24 mouse cellular contexts compared by ENCODE assay signal in genomic region chr16:24817381-24817780, GRCm38 (mm10).
A peak's percentile ranks its signal among the peaks of the same experiment; 100 is the strongest.
DNase-seq lines count a peak whose midpoint lies in the region; ATAC-seq lines count a peak whose summit lies in the region.
"Had no signal": no experiment of that assay in that cellular context is flagged by ENCODE, and none has a peak within 500 bp of the region (broad histone marks: within the 10 kb centered on the region; RNA-seq: fewer than 3 reads in every experiment).

No protein-coding gene starts in this region.

- no peaks in the 10 kb centered on the region for H3K27me3 ChIP-seq in kidney, embryonic 15.5 days
- H3K27me3 ChIP-seq: CH12.LX; embryonic facial prominence, embryonic 12.5 days; forebrain, embryonic 13.5 days; forebrain, embryonic 15.5 days; Patski had no signal

- H3K27ac ChIP-seq in kidney, embryonic 15.5 days = no peak overlapping the region
- H3K27ac ChIP-seq: embryonic facial prominence, embryonic 10.5 days; embryonic facial prominence, embryonic 12.5 days; forebrain, embryonic 13.5 days; forebrain, embryonic 15.5 days had no signal

- no peaks in the 10 kb centered on the region for H3K9me3 ChIP-seq in kidney, embryonic 15.5 days (replicated peaks)
- H3K9me3 ChIP-seq: embryonic facial prominence, embryonic 10.5 days; embryonic facial prominence, embryonic 12.5 days; forebrain, embryonic 13.5 days; forebrain, embryonic 15.5 days had no signal

- no peak overlapping the region for H3K4me2 ChIP-seq in kidney, embryonic 15.5 days
- H3K4me2 ChIP-seq: embryonic facial prominence, embryonic 12.5 days; forebrain, embryonic 13.5 days; forebrain, embryonic 15.5 days had no signal

- H3K4me1 ChIP-seq in kidney, embryonic 15.5 days = no peaks in the 10 kb centered on the region
- H3K4me1 ChIP-seq: embryonic facial prominence, embryonic 10.5 days; embryonic facial prominence, embryonic 12.5 days; forebrain, embryonic 13.5 days; forebrain, embryonic 15.5 days had no signal

- peak; percentile 42 for DNase-seq in heart, adult 11 months
- no peak for DNase-seq in heart, adult 18-20 months
- DNase-seq in kidney, adult 8-10 months = peak; percentile 16 to 17
- DNase-seq in kidney, postnatal 25 days = peak; percentile 8 to 36
- no peak for DNase-seq in kidney, adult 11 months
- DNase-seq: adrenal gland, adult 8-10 months; adrenal gland, postnatal 14 days; adrenal gland, postnatal 36 days; B cell, adult 2 months; cerebellum, adult 11-12 months; cerebellum, adult 2 months; cerebellum, adult 9-10 months; cerebellum, postnatal 10 days; cerebellum, postnatal 25 days had no signal

- no peak overlapping the region for H3K4me3 ChIP-seq in kidney, embryonic 15.5 days (replicated peaks)
- H3K4me3 ChIP-seq: embryonic facial prominence, embryonic 10.5 days; embryonic facial prominence, embryonic 12.5 days; forebrain, embryonic 13.5 days; forebrain, embryonic 15.5 days had no signal

- H3K36me3 ChIP-seq in kidney, embryonic 15.5 days = no peaks in the 10 kb centered on the region
- H3K36me3 ChIP-seq: embryonic facial prominence, embryonic 10.5 days; embryonic facial prominence, embryonic 12.5 days; forebrain, embryonic 15.5 days; G1E had no signal

- H3K9ac ChIP-seq in kidney, embryonic 15.5 days = no peak overlapping the region
- H3K9ac ChIP-seq: embryonic facial prominence, embryonic 12.5 days; forebrain, embryonic 13.5 days; forebrain, embryonic 15.5 days had no signal

- no peak for ATAC-seq in kidney, embryonic 15.5 days (replicated peaks; ENCODE audit: low FRiP score)
- ATAC-seq: activated CD4-positive, CD25-positive, alpha-beta regulatory T cell, adult 4 months; CD4-positive, CD25-positive, alpha-beta regulatory T cell, adult 4 months; forebrain, embryonic 13.5 days; forebrain, embryonic 15.5 days; Patski had no signal

- WGBS in kidney, embryonic 15.5 days = 88% methylated on average over 3 of the region's 3 CpGs

Comparison
In these comparisons a context has a peak if more than half of its experiments do, and no peak if none do; other contexts are left out.
1. DNase-seq: peak in heart, adult 11 months (single experiment), kidney, adult 8-10 months (2 of 2) and kidney, postnatal 25 days (2 of 2); none in heart, adult 18-20 months (0 of 2) and kidney, adult 11 months (single experiment).